24 mouse cellular contexts compared by ENCODE assay signal in the genomic region with DNA sequence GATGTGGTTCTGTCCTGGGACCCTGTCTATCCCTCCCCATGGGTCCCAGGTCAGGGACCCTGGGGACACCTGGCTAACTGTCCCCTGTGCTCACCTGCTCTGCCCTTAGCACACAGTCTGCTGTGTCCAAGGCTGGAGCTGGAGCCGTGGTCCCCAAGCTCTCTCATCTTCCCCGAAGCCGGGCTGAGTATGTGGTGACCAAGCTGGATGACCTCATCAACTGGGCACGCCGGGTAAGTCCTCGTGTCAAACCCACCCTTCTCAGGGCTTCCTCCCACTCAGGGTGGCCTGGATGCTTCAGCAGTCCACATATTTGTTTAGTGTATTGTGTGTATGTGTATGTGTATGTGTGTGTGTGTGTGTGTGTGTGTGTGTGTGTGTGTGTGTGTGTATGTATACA.
"Had no signal": no experiment of that assay in that cellular context is flagged by ENCODE, and none has a peak within 500 bp of the region (broad histone marks: within the 10 kb centered on the region; RNA-seq: fewer than 3 reads in every experiment).

No protein-coding gene starts in this region.

- H3K9ac ChIP-seq: forebrain, postnatal 0 days; heart, embryonic 12.5 days; hindbrain, embryonic 13.5 days; hindbrain, embryonic 15.5 days; kidney, embryonic 15.5 days; limb, embryonic 13.5 days; limb, embryonic 15.5 days; liver, embryonic 14.5 days had no signal

- DNase-seq: forebrain, postnatal 0 days; gastrocnemius, postnatal 14 days; gastrocnemius, postnatal 36 days; heart, adult 18-20 months; heart, postnatal 10 days; kidney, adult 11 months; kidney, adult 2 months; kidney, adult 9 months; kidney, postnatal 14 days; kidney, postnatal 36 days; layer of hippocampus, adult 9-11 months; layer of hippocampus, postnatal 36 days; left cerebral cortex, postnatal 4 days had no signal

- H3K27ac ChIP-seq: hindbrain, embryonic 13.5 days; hindbrain, embryonic 15.5 days; hindbrain, postnatal 0 days; kidney, embryonic 15.5 days; kidney, postnatal 0 days; limb, embryonic 13.5 days; limb, embryonic 15.5 days; liver, embryonic 14.5 days had no signal

- H3K4me3 ChIP-seq: heart, embryonic 12.5 days; hindbrain, embryonic 13.5 days; hindbrain, embryonic 15.5 days; kidney, embryonic 15.5 days; limb, embryonic 13.5 days; limb, embryonic 15.5 days had no signal

- H3K9me3 ChIP-seq: heart, embryonic 12.5 days; hindbrain, embryonic 13.5 days; hindbrain, embryonic 15.5 days; kidney, embryonic 15.5 days; limb, embryonic 13.5 days; limb, embryonic 15.5 days had no signal

- ATAC-seq: forebrain, postnatal 0 days; hindbrain, postnatal 0 days; intestine, embryonic 16.5 days had no signal

- H3K27me3 ChIP-seq: heart, embryonic 12.5 days; hindbrain, embryonic 13.5 days; hindbrain, embryonic 15.5 days; kidney, embryonic 15.5 days; limb, embryonic 13.5 days; limb, embryonic 15.5 days had no signal

- H3K4me2 ChIP-seq: heart, embryonic 12.5 days; hindbrain, embryonic 13.5 days; hindbrain, embryonic 15.5 days; kidney, embryonic 15.5 days; limb, embryonic 13.5 days; limb, embryonic 15.5 days; liver, embryonic 11.5 days had no signal
